Mouse (Mus musculus): ENCODE data around the gene Hmgcs2.

Hmgcs2 gene

DNA sequence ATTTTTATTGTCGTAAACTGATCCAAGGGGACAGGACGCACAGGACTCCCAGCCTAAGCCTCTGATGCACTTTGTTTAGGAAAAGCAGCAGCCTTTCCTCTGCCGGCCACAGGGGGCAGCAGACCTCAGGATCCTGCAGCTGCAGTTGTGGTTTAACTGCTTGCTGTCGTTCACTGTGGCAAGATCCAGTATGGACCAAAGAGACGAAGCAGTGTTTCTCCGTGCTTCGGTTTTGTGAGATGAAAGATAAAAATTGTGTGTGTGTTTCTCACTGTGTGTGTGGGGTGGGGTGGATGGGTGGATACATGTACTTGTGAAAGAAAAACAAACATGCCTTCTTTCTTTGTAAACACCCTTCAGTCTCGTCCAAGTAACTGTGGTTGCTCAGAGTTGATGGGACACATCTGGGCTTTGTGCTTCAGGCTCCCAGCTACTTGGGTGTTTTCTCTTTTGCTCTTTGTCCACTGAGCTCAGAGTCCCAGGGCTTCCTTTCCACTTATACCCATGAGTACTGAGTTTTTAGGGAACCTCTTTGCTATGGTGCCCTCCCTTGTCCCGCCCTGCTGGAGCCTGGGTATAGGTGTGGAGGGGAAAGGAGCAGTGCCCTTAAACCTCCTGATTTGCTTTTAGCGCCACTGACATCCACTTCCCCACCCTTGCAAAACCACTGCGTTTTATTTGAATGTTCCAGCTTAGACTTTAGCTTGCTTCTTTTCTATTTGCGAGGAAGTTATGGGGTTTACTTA is 871 bp downstream of the Hmgcs2 start:
- DNase-seq: peak; percentile 67 to 81

- DNase-seq: no peak
These were observed 2.2 kb downstream of the Hmgcs2 start for GRCm38 (mm10) chr3:98282422-98282821.

- no peak for DNase-seq
These were observed 3.0 kb downstream of the Hmgcs2 start for GRCm38 (mm10) chr3:98283205-98283604.

- DNase-seq: no peak
These were observed 10.8 kb downstream of the Hmgcs2 start for GRCm38 (mm10) chr3:98291044-98291443.

GRCm38 (mm10) chr3:98295965-98296364 is 15.7 kb downstream of the Hmgcs2 start:
- no peak for DNase-seq

DNA sequence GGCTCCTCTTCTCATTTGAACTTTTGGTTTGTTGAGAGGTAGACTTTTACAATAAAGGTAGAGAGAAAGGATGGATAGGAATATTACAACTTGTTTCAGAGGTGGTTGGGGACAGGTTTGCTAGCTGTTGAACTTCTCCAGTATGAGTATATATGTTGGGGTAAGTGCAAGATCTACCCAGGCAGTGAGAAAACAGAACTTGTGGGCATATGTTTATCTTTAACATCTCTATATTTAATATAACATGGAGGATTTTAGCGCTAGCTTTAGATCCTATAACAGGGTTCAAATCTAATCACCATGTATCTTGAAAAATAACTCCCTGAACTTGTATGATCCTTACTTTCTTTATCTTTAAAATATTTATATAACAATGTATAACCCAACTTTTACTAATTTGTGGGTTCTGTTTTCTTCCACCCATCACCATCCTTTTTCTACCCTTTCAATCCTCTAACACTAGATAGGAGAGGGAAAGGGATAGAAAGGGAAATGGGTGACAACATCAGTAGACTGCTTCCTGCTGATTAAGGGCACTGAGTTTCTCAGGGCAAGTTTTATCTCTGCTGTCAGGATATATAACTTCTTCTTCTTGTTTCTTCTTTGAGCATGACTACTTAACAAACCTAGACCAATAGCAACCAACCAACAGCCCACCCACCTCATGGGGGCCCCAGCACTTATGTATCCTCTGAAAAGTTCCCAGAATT is 19.3 kb downstream of the Hmgcs2 start:
- no peak for DNase-seq

- DNase-seq: no peak
These were observed 20.0 kb downstream of the Hmgcs2 start for GRCm38 (mm10) chr3:98300266-98300665.

DNA sequence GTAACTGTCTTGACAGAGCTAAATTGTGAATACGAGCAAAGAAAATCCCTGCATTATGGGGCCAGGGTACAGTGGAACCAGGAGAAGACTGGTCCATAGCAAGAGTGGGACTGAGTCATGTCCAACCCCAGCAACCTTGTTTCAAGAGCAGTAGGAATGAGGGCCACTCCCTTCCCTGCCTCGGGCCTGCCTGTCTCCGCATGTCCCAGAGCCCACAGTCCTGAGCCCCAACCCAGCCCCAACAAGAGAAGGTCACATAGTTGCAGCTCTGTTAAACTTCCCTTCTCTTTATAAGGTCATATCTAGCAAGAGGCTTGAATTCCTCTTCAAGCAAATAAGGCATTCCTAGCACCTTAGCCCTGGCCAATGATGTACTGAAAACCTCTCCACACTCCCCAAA is 21.5 kb downstream of the Hmgcs2 start:
- DNase-seq: no peak

DNA sequence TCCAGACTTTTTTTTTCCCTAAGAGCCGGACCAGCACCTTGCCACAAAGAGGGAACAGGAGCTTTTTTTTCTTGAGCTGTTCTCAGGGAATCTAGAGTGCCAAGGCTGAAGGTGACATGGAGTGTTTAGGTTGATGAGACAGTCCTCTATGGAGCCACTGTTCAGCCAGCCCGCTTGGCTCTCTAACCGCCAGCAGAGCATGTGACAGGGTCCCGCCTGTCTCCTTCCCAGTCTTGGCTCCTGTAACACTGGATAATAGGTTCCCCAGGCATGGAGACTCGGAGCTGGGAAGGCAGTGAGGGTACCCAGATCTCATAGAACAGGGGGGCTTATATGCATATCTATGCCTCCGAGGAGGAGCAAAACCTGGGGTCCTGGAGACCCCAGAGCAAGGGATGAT is 28.4 kb downstream of the Hmgcs2 start:
- DNase-seq: no peak

- no peak for DNase-seq
These were observed 30.2 kb downstream of the Hmgcs2 start for GRCm38 (mm10) chr3:98310456-98310855.

DNA sequence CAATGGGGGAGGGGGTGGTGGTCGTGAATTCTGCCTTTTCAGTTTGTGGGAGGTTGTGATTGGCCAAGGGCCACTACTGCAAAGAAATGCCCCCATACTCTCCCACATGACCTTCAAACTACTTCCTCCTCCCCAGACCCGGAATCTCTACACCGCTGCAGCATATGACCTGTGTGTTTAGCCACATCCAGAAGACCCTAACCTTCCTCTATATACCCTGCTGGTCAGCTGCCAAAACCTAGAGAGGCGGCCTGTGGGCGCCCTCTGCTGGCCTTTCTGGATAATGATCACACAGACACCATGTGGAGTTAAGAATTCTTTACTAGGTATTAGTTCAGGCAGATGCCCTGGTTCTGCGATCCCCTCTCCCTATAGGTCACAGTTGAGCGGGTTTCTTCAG is 32.6 kb downstream of the Hmgcs2 start:
- peak; percentile 54 to 56 for DNase-seq

DNA sequence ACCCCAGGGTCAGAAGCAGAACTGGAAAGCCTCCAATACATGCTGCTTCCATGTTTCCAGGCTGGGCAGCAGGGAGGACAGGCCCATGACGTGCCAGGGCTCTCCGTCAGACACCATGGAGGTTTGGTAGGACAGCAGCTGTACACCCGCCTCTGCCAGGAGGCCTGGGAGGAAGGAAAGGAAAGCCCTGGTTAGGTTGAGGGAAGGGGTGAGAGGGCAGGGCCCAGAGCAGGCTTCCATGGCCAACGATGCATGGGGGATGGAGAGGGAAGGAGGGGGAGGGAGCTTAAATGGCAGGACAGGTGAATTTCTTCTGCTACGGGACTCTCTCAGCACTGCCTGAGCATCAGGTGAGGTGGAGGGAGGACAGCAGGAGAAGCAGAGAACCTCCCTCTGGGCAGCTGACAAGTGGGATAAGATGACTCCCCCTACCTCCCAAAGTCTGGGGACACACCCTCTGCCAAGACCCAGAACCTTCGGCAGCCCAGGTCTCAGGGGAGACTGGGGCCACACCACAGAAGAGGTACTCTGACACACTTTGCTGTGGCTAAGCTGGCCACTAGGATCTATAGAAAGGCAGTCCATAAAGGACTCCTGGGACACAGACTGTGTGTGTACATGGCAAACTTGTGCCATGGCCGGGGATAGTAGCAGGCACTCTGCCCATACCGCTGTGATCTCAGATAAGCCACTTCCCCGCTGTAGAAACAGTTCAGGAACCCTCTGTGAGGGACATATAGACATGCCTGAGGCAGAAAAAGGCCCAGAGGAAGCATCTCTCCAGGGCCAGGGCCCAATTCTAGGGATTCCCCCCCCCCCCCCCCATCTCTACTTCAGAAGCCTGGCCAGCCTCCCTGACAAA is 33.3 kb downstream of the Hmgcs2 start:
- no peak for DNase-seq

GRCm38 (mm10) chr3:98315181-98315580 is 34.9 kb downstream of the Hmgcs2 start:
- no peak for DNase-seq

- DNase-seq: no peak
These were observed 36.9 kb downstream of the Hmgcs2 start for GRCm38 (mm10) chr3:98317143-98317542.

GRCm38 (mm10) chr3:98319190-98319589 is 39.0 kb downstream of the Hmgcs2 start:
- DNase-seq: no peak

DNA sequence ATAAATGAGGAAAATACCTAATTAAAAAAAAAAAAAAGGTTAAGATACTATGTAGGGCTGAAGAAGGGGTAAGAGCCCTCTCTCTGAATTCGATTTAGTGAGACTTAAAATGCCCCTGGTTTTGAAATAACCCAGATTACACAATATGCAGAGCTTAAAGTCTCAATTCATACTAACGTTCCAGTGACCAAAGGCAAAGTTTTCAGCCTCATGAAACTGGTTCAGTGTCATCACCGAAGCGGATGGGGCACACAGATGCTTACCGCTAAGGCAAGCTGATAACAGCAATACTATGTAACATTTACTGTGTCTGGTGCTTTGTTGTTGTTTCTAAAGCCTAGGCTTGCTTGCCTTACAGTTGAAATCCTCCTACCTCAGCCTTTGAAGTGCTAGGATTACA is 42.0 kb downstream of the Hmgcs2 start:
- no peak for DNase-seq

DNA sequence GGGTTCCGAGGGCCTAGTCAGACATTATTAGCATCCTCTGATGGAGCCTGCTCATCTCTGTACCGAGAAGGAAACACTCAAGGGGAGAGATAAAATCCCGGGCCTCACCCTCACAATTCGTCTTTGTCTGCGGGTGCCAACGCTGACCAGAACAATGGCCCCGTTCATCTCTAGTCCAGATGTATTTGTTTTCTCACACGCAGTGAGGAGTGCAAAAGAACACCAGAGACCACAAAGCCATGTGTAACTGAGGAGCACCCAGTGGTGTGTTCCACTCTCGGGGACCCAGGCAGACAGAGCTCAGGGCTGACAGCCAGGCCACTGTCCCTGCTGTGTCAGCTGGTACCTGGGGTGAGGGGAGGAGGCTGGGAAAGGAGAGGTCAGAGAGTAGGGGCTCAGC is 44.0 kb downstream of the Hmgcs2 start:
- DNase-seq: no peak

GRCm38 (mm10) chr3:98334010-98334409 is 53.8 kb downstream of the Hmgcs2 start:
- no peak for DNase-seq

GRCm38 (mm10) chr3:98335331-98335730 is 55.1 kb downstream of the Hmgcs2 start:
- no peak for DNase-seq

DNA sequence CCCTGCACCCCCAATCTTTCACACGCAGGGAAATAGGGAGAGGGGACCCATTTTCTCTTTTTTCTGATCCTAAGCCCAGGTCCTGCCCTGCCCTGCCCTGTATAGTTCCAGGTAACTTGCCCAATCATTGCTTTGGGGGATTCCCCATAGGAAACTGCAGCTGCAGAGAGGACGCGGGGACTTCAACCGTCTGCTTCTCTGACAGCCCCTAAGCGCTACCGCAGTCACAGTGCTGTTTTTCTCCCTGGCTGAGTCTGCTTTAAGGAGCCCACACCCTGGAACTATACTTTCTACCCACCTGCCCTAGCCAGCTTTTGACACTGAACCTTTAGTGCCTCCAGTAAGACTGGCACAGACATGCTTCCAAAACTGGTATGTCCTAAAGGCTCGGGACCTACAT is 55.7 kb downstream of the Hmgcs2 start:
- peak; percentile 45 to 60 for DNase-seq

- no peak for DNase-seq
These were observed 56.7 kb downstream of the Hmgcs2 start for GRCm38 (mm10) chr3:98336661-98337654.

- DNase-seq: peak; percentile 48 to 63
These were observed 58.4 kb downstream of the Hmgcs2 start for GRCm38 (mm10) chr3:98338584-98339041.
